Mouse (Mus musculus) liver, adult 2 months (tissue): ENCODE measurements around the gene Cltc.

Experiments
- CTCF ChIP-seq: fragments of 200-500 bp; IDR thresholded peaks from 2 replicates; pipeline ENCODE4 v1.5.1; 2011; ENCODE audit warnings: low read depth, low read length, control low read depth
- POLR2A ChIP-seq: fragments of 200-500 bp; IDR thresholded peaks from 2 replicates; pipeline ENCODE4 v1.6.1; 2011; ENCODE audit warnings: low read length, control low read depth; ENCODE audit not compliant: insufficient read depth; ENCODE audit errors: extremely low read depth

DNA sequence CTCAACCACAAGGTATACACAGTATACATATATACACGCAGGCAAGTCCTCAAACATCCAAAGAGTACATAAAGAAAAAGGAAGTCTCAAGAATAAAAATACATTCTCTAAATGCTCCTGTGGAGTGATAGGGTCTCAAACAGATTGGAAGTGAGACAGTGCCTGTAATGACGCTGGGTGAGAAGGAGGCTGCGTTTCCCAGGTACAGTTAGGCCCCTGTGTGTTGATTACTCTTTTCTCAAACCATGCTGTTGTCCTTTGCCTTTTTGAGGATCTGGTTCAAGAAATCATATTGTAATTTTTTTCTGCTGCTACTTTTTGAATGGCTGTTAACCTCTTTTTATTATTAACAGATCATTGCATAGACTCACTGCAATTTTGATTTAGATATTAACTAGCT lies 67.0 kb downstream of the Cltc start:
- TF ChIP-seq POLR2A = no peak
- TF ChIP-seq CTCF = no peak
